Mouse (Mus musculus): ENCODE measurements around the gene Mipol1. TPM values are rescaled to one million over a fixed set of nuclear protein-coding genes. Genes with fewer than 3 reads are reported as not detected.

Mipol1 gene
- polyA plus RNA-seq, 1 experiment from 2014 or later: 8.4 TPM

- Histone ChIP-seq H3K4me1 (replicated peaks; ENCODE audit: control insufficient read depth, insufficient read depth, low read length) (no peaks in the 10 kb centered on the region), H3K27ac (ENCODE audit: low read depth, low read length) (no peak overlapping the region), H3K36me3 (ENCODE audit: control insufficient read depth, insufficient read depth, low read length) (no peaks in the 10 kb centered on the region), H3K9ac (ENCODE audit: low read depth, low read length) (no peak overlapping the region), H3K4me2 (replicated peaks; ENCODE audit: low read depth, low read length) (no peak overlapping the region), H3K4me3 (ENCODE audit: low read depth, low read length) (no peak overlapping the region), H3K9me3 (ENCODE audit: control insufficient read depth, low read length) (no peaks in the 10 kb centered on the region), H3K27me3 (ENCODE audit: control insufficient read depth, insufficient read depth, low read length) (no peaks in the 10 kb centered on the region)
- ATAC-seq (ENCODE audit: low FRiP score): no peak
- no peak for DNase-seq (ENCODE audit: low spot score)
- WGBS: 87% methylated on average over 4 of the region's 4 CpGs
Measured at GRCm38 (mm10) chr12:57511127-57511526, 280.9 kb downstream of the Mipol1 start.

- no peaks in the 10 kb centered on the region for H3K9me3 ChIP-seq (ENCODE audit: control insufficient read depth, low read length)
- no peaks in the 10 kb centered on the region for H3K27me3 ChIP-seq (ENCODE audit: control insufficient read depth, insufficient read depth, low read length)
- H3K4me1 ChIP-seq (replicated peaks; ENCODE audit: control insufficient read depth, insufficient read depth, low read length): no peaks in the 10 kb centered on the region
- ATAC-seq (ENCODE audit: low FRiP score): no peak
- H3K36me3 ChIP-seq (ENCODE audit: control insufficient read depth, insufficient read depth, low read length): no peaks in the 10 kb centered on the region
- H3K9ac ChIP-seq (ENCODE audit: low read depth, low read length): no peak overlapping the region
- no peak overlapping the region for H3K4me3 ChIP-seq (ENCODE audit: low read depth, low read length)
- 89% methylated on average over 5 of the region's 5 CpGs for WGBS
- no peak for DNase-seq (ENCODE audit: low spot score)
- no peak overlapping the region for H3K4me2 ChIP-seq (replicated peaks; ENCODE audit: low read depth, low read length)
- H3K27ac ChIP-seq (ENCODE audit: low read depth, low read length): no peak overlapping the region
Measured at GRCm38 (mm10) chr12:57511560-57511959, 281.3 kb downstream of the Mipol1 start.

- ATAC-seq (ENCODE audit: low FRiP score) (no peak), DNase-seq (ENCODE audit: low spot score) (no peak)
- Histone ChIP-seq H3K4me2 (replicated peaks; ENCODE audit: low read depth, low read length) (no peak overlapping the region), H3K9ac (ENCODE audit: low read depth, low read length) (no peak overlapping the region), H3K27me3 (ENCODE audit: control insufficient read depth, insufficient read depth, low read length) (no peaks in the 10 kb centered on the region), H3K4me1 (replicated peaks; ENCODE audit: control insufficient read depth, insufficient read depth, low read length) (no peaks in the 10 kb centered on the region), H3K36me3 (ENCODE audit: control insufficient read depth, insufficient read depth, low read length) (no peaks in the 10 kb centered on the region), H3K9me3 (ENCODE audit: control insufficient read depth, low read length) (no peaks in the 10 kb centered on the region), H3K4me3 (ENCODE audit: low read depth, low read length) (no peak overlapping the region), H3K27ac (ENCODE audit: low read depth, low read length) (no peak overlapping the region)
- WGBS: 70% methylated on average over 1 of the region's 1 CpGs
Measured at GRCm38 (mm10) chr12:57514552-57514951, 284.3 kb downstream of the Mipol1 start.

- ATAC-seq (ENCODE audit: low FRiP score) (no peak), DNase-seq (ENCODE audit: low spot score) (no peak)
- no peaks in the 10 kb centered on the region for H3K36me3 ChIP-seq (ENCODE audit: control insufficient read depth, insufficient read depth, low read length)
- 48% methylated on average over 12 of the region's 12 CpGs for WGBS
- H3K9ac ChIP-seq (ENCODE audit: low read depth, low read length): no peak overlapping the region
- no peak overlapping the region for H3K4me2 ChIP-seq (replicated peaks; ENCODE audit: low read depth, low read length)
- no peaks in the 10 kb centered on the region for H3K27me3 ChIP-seq (ENCODE audit: control insufficient read depth, insufficient read depth, low read length)
- no peak overlapping the region for H3K4me3 ChIP-seq (ENCODE audit: low read depth, low read length)
- no peaks in the 10 kb centered on the region for H3K9me3 ChIP-seq (ENCODE audit: control insufficient read depth, low read length)
- H3K4me1 ChIP-seq (replicated peaks; ENCODE audit: control insufficient read depth, insufficient read depth, low read length): no peaks in the 10 kb centered on the region
- no peak overlapping the region for H3K27ac ChIP-seq (ENCODE audit: low read depth, low read length)
Measured at GRCm38 (mm10) chr12:57515702-57516377, 285.6 kb downstream of the Mipol1 start.

- ATAC-seq (ENCODE audit: low FRiP score) (no peak), DNase-seq (ENCODE audit: low spot score) (no peak)
- H3K36me3 ChIP-seq (ENCODE audit: control insufficient read depth, insufficient read depth, low read length): no peaks in the 10 kb centered on the region
- no peak overlapping the region for H3K4me3 ChIP-seq (ENCODE audit: low read depth, low read length)
- peaks cover 21% of the 10 kb centered on the region for H3K27me3 ChIP-seq (ENCODE audit: control insufficient read depth, insufficient read depth, low read length)
- H3K4me2 ChIP-seq (replicated peaks; ENCODE audit: low read depth, low read length): no peak overlapping the region
- no peak overlapping the region for H3K9ac ChIP-seq (ENCODE audit: low read depth, low read length)
- H3K4me1 ChIP-seq (replicated peaks; ENCODE audit: control insufficient read depth, insufficient read depth, low read length): no peaks in the 10 kb centered on the region
- H3K27ac ChIP-seq (ENCODE audit: low read depth, low read length): no peak overlapping the region
- 81% methylated on average over 4 of the region's 4 CpGs for WGBS
- no peaks in the 10 kb centered on the region for H3K9me3 ChIP-seq (ENCODE audit: control insufficient read depth, low read length)
Measured at GRCm38 (mm10) chr12:57528335-57528734, 298.1 kb downstream of the Mipol1 start.

GRCm38 (mm10) chr12:57530474-57530873 lies 300.2 kb downstream of the Mipol1 start:
- no peak overlapping the region for H3K4me3 ChIP-seq (ENCODE audit: low read depth, low read length)
- no peaks in the 10 kb centered on the region for H3K9me3 ChIP-seq (ENCODE audit: control insufficient read depth, low read length)
- no peak overlapping the region for H3K4me2 ChIP-seq (replicated peaks; ENCODE audit: low read depth, low read length)
- H3K9ac ChIP-seq (ENCODE audit: low read depth, low read length): no peak overlapping the region
- peaks cover 3% of the 10 kb centered on the region for H3K4me1 ChIP-seq (replicated peaks; ENCODE audit: control insufficient read depth, insufficient read depth, low read length)
- H3K27ac ChIP-seq (ENCODE audit: low read depth, low read length): no peak overlapping the region
- DNase-seq (ENCODE audit: low spot score) (peak; percentile 52), ATAC-seq (ENCODE audit: low FRiP score) (peak; percentile 70)
- WGBS: 3% methylated on average over 9 of the region's 9 CpGs
- peaks cover 42% of the 10 kb centered on the region for H3K27me3 ChIP-seq (ENCODE audit: control insufficient read depth, insufficient read depth, low read length)
- H3K36me3 ChIP-seq (ENCODE audit: control insufficient read depth, insufficient read depth, low read length): no peaks in the 10 kb centered on the region

- no peaks in the 10 kb centered on the region for H3K36me3 ChIP-seq (ENCODE audit: control insufficient read depth, insufficient read depth, low read length)
- no peak overlapping the region for H3K27ac ChIP-seq (ENCODE audit: low read depth, low read length)
Measured at GRCm38 (mm10) chr12:57534517-57534878, 304.3 kb downstream of the Mipol1 start.

GRCm38 (mm10) chr12:57534879-57535611 lies 304.8 kb downstream of the Mipol1 start:
- Histone ChIP-seq H3K36me3 (ENCODE audit: control insufficient read depth, insufficient read depth, low read length) (no peaks in the 10 kb centered on the region), H3K4me3 (ENCODE audit: low read depth, low read length) (peak overlapping the region; percentile 16), H3K9me3 (ENCODE audit: control insufficient read depth, low read length) (no peaks in the 10 kb centered on the region), H3K27ac (ENCODE audit: low read depth, low read length) (0 out of 2 replicates have a peak overlapping the region, but pooled peaks have one; percentile 1), H3K9ac (ENCODE audit: low read depth, low read length) (no peak overlapping the region), H3K4me1 (replicated peaks; ENCODE audit: control insufficient read depth, insufficient read depth, low read length) (peaks cover 3% of the 10 kb centered on the region), H3K4me2 (replicated peaks; ENCODE audit: low read depth, low read length) (peak overlapping the region; percentile 47), H3K27me3 (ENCODE audit: control insufficient read depth, insufficient read depth, low read length) (peaks cover 71% of the 10 kb centered on the region)
- 1% methylated on average over 36 of the region's 39 CpGs for WGBS
- DNase-seq (ENCODE audit: low spot score): peak; percentile 61
- ATAC-seq (ENCODE audit: low FRiP score): peak; percentile 63

More at GRCm38 (mm10) chr12:57534517-57534878, 304.3 kb downstream of the Mipol1 start:
- ATAC-seq (ENCODE audit: low FRiP score) (peak; percentile 17), DNase-seq (ENCODE audit: low spot score) (peak; percentile 30)
- Histone ChIP-seq H3K4me3 (ENCODE audit: low read depth, low read length) (peak overlapping the region; percentile 16), H3K9me3 (ENCODE audit: control insufficient read depth, low read length) (no peaks in the 10 kb centered on the region), H3K4me1 (replicated peaks; ENCODE audit: control insufficient read depth, insufficient read depth, low read length) (peaks cover 3% of the 10 kb centered on the region), H3K27me3 (ENCODE audit: control insufficient read depth, insufficient read depth, low read length) (peaks cover 66% of the 10 kb centered on the region), H3K4me2 (replicated peaks; ENCODE audit: low read depth, low read length) (peak overlapping the region; percentile 47), H3K9ac (ENCODE audit: low read depth, low read length) (no peak overlapping the region)
- WGBS: 3% methylated on average over 4 of the region's 6 CpGs
